Mouse (Mus musculus): Measurements from ENCODE around the gene 2310039H08Rik.
"Not testable (repeated sequence)": the region's sequence is repeated elsewhere in the genome, so short reads cannot be mapped to it uniquely, and the experiment has no call there.

2310039H08Rik gene

GRCm38 (mm10) chr17:46751794-46752556, 20.5 kb upstream of the 2310039H08Rik start, which contains the start of gene Cnpy3:
TSS of gene Cnpy3 (minus strand) at chr17:46752214.
- peak; percentile 98 for ATAC-seq (ENCODE audit: insufficient number of reproducible peaks, low FRiP score, low TSS enrichment)

GRCm38 (mm10) chr17:46758753-46759152, 13.7 kb upstream of the 2310039H08Rik start:
- ATAC-seq (ENCODE audit: insufficient number of reproducible peaks, low FRiP score, low TSS enrichment), result no peak

- no peak for ATAC-seq (ENCODE audit: insufficient number of reproducible peaks, low FRiP score, low TSS enrichment)
Observed at GRCm38 (mm10) chr17:46763544-46763943, 8.9 kb upstream of the 2310039H08Rik start, which contains the start of gene Ptcra. TSS of gene Ptcra (minus strand) at chr17:46763712.

GRCm38 (mm10) chr17:46764916-46765315, 7.5 kb upstream of the 2310039H08Rik start:
- ATAC-seq (ENCODE audit: insufficient number of reproducible peaks, low FRiP score, low TSS enrichment), result not testable (repeated sequence)

- ATAC-seq (ENCODE audit: insufficient number of reproducible peaks, low FRiP score, low TSS enrichment), result no peak
Observed at GRCm38 (mm10) chr17:46767868-46768267, 4.6 kb upstream of the 2310039H08Rik start.

GRCm38 (mm10) chr17:46770546-46770945, 1.9 kb upstream of the 2310039H08Rik start:
- no peak for ATAC-seq (ENCODE audit: insufficient number of reproducible peaks, low FRiP score, low TSS enrichment)

GRCm38 (mm10) chr17:46771025-46771424, 1.4 kb upstream of the 2310039H08Rik start:
- ATAC-seq (ENCODE audit: insufficient number of reproducible peaks, low FRiP score, low TSS enrichment), result no peak

- no peak for ATAC-seq (ENCODE audit: insufficient number of reproducible peaks, low FRiP score, low TSS enrichment)
Observed at GRCm38 (mm10) chr17:46771616-46772015, 819 bp upstream of the 2310039H08Rik start.

GRCm38 (mm10) chr17:46772038-46772403, 414 bp upstream of the 2310039H08Rik start:
- no peak for ATAC-seq (ENCODE audit: insufficient number of reproducible peaks, low FRiP score, low TSS enrichment)

- no peak for ATAC-seq (ENCODE audit: insufficient number of reproducible peaks, low FRiP score, low TSS enrichment)
Observed at GRCm38 (mm10) chr17:46773278-46774130, 1.1 kb downstream of the 2310039H08Rik start.

- ATAC-seq (ENCODE audit: insufficient number of reproducible peaks, low FRiP score, low TSS enrichment), result no peak
Observed at GRCm38 (mm10) chr17:46774131-46774472, 1.7 kb downstream of the 2310039H08Rik start.

GRCm38 (mm10) chr17:46775070-46775469, 2.6 kb downstream of the 2310039H08Rik start:
- ATAC-seq (ENCODE audit: insufficient number of reproducible peaks, low FRiP score, low TSS enrichment), result no peak

- ATAC-seq (ENCODE audit: insufficient number of reproducible peaks, low FRiP score, low TSS enrichment), result no peak
Observed at GRCm38 (mm10) chr17:46776087-46776486, 3.7 kb downstream of the 2310039H08Rik start.

- no peak for ATAC-seq (ENCODE audit: insufficient number of reproducible peaks, low FRiP score, low TSS enrichment)
Observed at GRCm38 (mm10) chr17:46781876-46782275, 9.4 kb downstream of the 2310039H08Rik start.

GRCm38 (mm10) chr17:46782341-46783221, 10.1 kb downstream of the 2310039H08Rik start, which contains the start of gene Rpl7l1:
TSS of gene Rpl7l1 (minus strand) at chr17:46782672.
- ATAC-seq (ENCODE audit: insufficient number of reproducible peaks, low FRiP score, low TSS enrichment), result peak; percentile 94

GRCm38 (mm10) chr17:46783222-46783565, 10.8 kb downstream of the 2310039H08Rik start:
- 0 out of 2 replicates have a peak, but pooled peaks have one; percentile 20 for ATAC-seq (ENCODE audit: insufficient number of reproducible peaks, low FRiP score, low TSS enrichment)

- no peak for ATAC-seq (ENCODE audit: insufficient number of reproducible peaks, low FRiP score, low TSS enrichment)
Observed at GRCm38 (mm10) chr17:46786952-46787351, 14.5 kb downstream of the 2310039H08Rik start.

- ATAC-seq (ENCODE audit: insufficient number of reproducible peaks, low FRiP score, low TSS enrichment), result not testable (repeated sequence)
Observed at GRCm38 (mm10) chr17:46787974-46788373, 15.5 kb downstream of the 2310039H08Rik start.

GRCm38 (mm10) chr17:46792963-46793362, 20.5 kb downstream of the 2310039H08Rik start:
- no peak for ATAC-seq (ENCODE audit: insufficient number of reproducible peaks, low FRiP score, low TSS enrichment)

- ATAC-seq (ENCODE audit: insufficient number of reproducible peaks, low FRiP score, low TSS enrichment), result no peak
Observed at GRCm38 (mm10) chr17:46796743-46797142, 24.3 kb downstream of the 2310039H08Rik start.

Measured in cerebellum, adult (tissue).